Mouse (Mus musculus) urinary bladder, postnatal 14 days (tissue): Measurements from ENCODE around the gene Tshz2.
"Not testable (repeated sequence)": the region's sequence is repeated elsewhere in the genome, so short reads cannot be mapped to it uniquely, and the experiment has no call there.

Source experiments
- DNase-seq: peaks from one replicate; pipeline ENCODE4 v3.0.0; 2021; ENCODE audit warnings: low spot score

The Tshz2 gene

GRCm38 (mm10) chr2:169632338-169633151 lies at the start of gene Tshz2:
Tshz2 (plus strand) TSS chr2:169633013.
- peak; percentile 71 for DNase-seq

DNA sequence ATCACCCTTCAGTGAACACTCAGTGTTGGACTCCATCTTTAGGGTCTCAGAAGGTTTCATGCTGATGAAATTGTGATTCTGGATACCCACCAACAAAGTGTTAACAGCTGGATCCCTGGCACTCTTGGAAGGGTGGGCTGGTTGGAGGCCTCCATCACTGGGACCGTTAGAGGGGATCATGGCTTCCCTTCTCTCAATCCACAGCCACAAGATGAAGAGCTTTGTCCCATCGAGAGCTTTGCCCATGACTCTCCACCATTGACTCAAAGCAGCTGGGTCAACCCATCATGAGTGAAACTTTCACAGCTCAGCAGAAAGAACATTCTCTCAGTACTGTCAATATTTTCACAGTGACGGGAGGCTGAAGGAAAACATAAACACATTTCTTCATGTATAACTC lies 49.3 kb upstream of the Tshz2 start:
- DNase-seq: no peak

DNA sequence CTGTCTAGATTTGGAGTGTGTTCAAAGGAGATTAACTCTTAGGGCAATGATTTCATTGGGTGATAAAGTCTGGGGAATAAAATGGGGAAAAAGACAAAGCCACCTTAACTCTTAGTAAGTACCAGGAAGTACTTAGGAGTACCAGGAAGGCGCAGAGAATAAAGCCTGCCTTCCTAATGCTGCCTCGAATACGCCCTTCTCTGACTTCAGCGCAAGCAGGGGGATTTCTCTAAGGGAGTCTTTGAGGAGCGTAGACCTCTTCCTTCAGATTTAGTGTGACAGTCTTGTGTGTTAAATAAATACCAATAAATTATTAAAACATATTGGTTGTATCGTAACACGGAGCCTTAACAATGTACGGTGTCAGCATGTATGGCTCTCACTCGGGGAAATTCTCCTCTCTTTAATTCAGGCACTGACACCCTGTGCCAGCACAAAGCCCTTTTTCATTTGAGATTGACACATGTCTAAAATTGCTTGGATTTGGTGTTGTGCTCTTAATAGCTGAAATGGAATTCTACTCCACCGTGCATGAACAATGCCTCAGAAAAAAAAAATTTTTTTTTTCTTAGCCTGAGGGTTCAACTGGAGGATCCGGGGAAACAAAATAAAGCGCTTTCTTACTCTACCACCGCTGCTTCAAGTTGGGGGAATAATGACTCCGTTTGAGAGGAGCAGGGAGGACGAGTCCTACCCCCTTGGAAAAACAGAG lies 47.9 kb upstream of the Tshz2 start:
- no peak for DNase-seq

- no peak for DNase-seq
Observed at GRCm38 (mm10) chr2:169585631-169586285, 47.1 kb upstream of the Tshz2 start.

GRCm38 (mm10) chr2:169586688-169587087 lies 46.1 kb upstream of the Tshz2 start:
- peak; percentile 31 for DNase-seq

DNA sequence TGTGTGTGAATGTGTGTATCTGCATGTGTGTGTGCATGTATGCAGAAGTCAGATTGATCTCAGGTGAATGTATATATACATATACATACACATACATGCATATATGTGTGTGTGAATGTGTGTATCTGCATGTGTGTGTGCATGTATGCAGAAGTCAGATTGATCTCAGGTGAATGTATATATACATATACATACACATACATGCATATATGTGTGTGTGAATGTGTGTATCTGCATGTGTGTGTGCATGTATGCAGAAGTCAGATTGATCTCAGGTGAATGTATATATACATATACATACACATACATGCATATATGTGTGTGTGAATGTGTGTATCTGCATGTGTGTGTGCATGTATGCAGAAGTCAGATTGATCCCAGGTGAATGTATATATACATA lies 45.2 kb upstream of the Tshz2 start, which contains the start of gene Gm11011:
TSS of gene Gm11011 (minus strand) at position 101 of the 400 bp plus-strand sequence.
- not testable (repeated sequence) for DNase-seq

DNA sequence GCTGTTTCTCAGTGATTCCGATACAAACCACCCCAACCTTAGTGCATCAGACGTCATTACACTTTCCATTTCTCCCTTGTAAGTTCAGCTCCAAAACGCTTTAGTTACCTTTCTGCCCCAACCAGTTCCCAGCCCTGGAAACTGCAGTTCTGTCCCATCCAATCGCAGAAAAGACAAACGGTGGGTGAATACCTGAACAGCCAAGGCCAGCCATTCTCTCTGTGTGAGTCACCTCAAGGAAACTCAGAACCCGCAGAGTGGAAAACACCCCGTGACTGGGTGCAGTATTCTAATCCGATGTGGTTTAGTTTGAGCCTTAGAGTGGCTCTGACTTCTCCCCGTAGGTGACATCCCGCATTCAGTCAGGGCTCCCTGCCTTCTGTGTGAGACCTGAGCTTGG lies 43.1 kb upstream of the Tshz2 start:
- no peak for DNase-seq

- no peak for DNase-seq
Observed at GRCm38 (mm10) chr2:169590412-169590811, 42.4 kb upstream of the Tshz2 start.

- DNase-seq: no peak
Observed at GRCm38 (mm10) chr2:169593742-169594141, 39.1 kb upstream of the Tshz2 start.

GRCm38 (mm10) chr2:169597357-169597756 lies 35.5 kb upstream of the Tshz2 start:
- DNase-seq: no peak

DNA sequence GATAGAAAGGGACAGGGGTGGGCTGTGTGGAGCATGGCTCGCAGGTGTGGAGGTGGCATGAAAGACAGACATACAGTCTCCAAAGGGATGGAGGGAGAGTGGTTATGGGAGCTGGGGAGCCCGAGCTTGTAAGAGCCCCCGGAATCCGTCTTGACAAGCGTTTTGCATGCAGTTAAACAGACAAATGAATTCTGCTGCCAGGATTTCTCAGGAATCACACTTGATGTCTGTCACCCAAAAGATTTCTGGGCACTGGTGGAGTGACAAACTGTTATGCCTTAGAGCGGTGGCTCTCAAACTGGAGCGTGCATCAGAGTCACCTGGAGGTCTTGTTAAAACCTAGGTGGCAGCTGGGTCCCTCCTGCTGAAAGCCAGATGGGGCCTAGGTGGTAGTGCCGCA lies 34.8 kb upstream of the Tshz2 start:
- no peak for DNase-seq

DNA sequence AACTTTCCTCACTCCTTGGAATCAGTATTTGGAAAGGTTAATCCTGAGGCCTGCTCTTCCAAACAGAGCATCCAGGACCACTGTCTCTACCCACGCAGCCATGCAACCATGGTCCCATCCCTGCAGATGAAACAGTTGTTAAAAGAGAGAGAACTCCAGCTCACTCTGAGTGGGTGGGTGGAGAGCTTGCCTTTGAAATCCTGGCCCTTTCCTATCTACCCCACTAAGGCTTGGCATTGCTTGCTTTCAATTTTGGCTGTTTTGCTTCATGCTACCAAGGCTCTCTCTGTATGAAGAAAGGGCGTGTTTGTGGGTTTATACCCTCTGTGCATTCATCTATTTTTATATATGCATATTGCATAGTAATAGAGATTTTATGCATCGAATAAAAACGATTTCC lies 33.2 kb upstream of the Tshz2 start:
- no peak for DNase-seq

DNA sequence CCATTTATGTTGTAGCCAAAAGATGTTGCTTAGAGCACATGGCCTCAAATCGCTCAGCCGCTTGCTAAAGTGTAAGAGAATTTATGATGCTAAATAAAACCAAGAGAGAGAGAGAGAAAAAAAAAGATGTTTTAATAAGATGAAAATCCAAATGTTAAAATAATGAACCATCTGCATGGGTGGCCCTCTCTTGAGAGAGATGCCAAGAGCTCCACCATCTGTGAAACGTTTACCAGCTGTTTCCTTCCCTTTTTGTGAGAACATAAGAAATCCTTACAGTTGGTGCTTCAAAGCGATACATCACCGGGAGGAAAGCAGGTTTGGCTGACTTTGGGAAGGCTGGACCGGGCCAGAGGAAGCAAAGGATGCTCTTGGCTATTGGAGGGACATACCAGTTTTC lies 32.6 kb upstream of the Tshz2 start:
- DNase-seq: no peak

- DNase-seq: no peak
Observed at GRCm38 (mm10) chr2:169606901-169607678, 25.7 kb upstream of the Tshz2 start.

DNA sequence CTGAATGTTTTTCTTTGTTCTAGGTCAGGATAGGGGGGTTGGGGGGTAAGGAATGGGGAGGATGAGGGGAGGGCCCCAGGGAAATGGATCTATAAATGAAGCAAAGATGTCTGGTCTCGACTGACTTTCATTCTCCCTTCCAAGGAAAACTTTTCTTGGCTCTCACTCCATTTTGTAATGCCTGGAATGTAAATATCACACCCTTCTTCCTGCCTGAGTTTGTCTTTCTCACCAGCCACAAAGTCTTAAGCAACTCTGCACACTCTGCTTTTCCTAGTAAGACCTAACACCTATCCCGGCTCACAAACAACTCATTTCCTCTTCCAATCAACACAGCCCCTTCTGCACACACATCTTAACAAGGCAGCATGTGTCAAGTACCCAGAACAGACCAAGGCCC lies 25.0 kb upstream of the Tshz2 start:
- DNase-seq: no peak

- no peak for DNase-seq
Observed at GRCm38 (mm10) chr2:169609956-169610355, 22.9 kb upstream of the Tshz2 start.

GRCm38 (mm10) chr2:169610882-169611281 lies 21.9 kb upstream of the Tshz2 start:
- no peak for DNase-seq

- DNase-seq: no peak
Observed at GRCm38 (mm10) chr2:169611557-169611956, 21.3 kb upstream of the Tshz2 start.

- no peak for DNase-seq
Observed at GRCm38 (mm10) chr2:169614683-169615082, 18.1 kb upstream of the Tshz2 start.

- DNase-seq: no peak
Observed at GRCm38 (mm10) chr2:169615998-169616397, 16.8 kb upstream of the Tshz2 start.

DNA sequence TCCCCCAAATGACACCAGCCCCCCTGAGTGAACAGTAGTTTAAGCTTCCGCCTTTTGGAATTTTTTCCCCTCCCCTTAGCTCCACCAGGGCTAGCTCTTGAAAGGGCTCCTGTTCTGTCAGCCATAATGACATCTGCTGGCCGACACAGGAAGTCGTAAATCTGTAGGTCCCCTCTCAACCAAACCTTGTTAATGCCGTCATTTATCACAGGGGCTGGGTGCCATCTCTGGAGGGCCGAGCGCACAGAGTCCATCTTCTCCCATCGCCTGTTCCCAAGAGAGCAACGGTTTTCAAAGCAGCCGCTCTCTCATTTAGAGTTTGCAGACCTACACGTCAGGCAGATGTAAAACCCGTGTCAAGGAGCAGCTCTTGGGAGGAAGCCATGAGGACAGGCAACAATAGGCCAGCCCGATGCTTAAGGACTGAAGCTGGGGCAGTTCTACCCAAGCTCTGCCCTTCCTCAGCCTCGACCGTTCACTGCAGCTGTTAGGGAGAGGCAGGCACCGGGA lies 11.6 kb upstream of the Tshz2 start:
- DNase-seq: no peak

DNA sequence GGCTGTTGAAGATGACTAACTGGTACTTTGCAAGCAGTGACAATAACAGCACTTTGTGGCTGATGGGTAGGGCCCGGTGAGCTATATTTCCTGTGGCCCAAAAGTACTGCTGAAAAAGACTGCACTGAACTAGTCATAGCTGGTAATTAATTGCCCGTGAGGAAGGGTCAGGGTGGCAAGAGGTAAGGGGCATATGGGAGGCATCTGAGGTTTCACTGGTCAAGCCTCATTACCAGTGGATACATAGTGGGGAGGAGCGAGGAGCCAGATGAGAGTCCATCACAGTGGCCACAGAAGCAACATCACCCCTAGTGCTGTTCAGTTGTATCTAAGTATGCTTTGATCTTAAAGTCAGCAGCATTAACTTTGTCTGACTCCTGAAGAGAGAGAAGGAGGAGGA lies 2.7 kb upstream of the Tshz2 start:
- DNase-seq: no peak
